Mouse (Mus musculus): ENCODE results near the gene Slc22a7.
A peak's percentile ranks its signal among the peaks of the same experiment; 100 is the strongest.

The Slc22a7 gene

GRCm38 (mm10) chr17:46438298-46438873 lies at the start of gene Slc22a7:
Gene Slc22a7, minus strand, starts transcription at chr17:46438457.
- DNase-seq: no peak

- no peak for DNase-seq
Measured at GRCm38 (mm10) chr17:46487431-46487830, 49.2 kb upstream of the Slc22a7 start, which contains the start of gene Ttbk1. Gene Ttbk1, minus strand, starts transcription at chr17:46487675.

- DNase-seq: no peak
Measured at GRCm38 (mm10) chr17:46486995-46487394, 48.7 kb upstream of the Slc22a7 start.

GRCm38 (mm10) chr17:46484461-46484875 lies 46.2 kb upstream of the Slc22a7 start:
- no peak for DNase-seq

- DNase-seq: no peak
Measured at GRCm38 (mm10) chr17:46484021-46484431, 45.8 kb upstream of the Slc22a7 start.

GRCm38 (mm10) chr17:46483561-46484001 lies 45.3 kb upstream of the Slc22a7 start:
- no peak for DNase-seq

GRCm38 (mm10) chr17:46477286-46477685 lies 39.0 kb upstream of the Slc22a7 start:
- DNase-seq: no peak

- DNase-seq: peak; percentile 46 to 67
Measured at GRCm38 (mm10) chr17:46476601-46477000, 38.3 kb upstream of the Slc22a7 start.

GRCm38 (mm10) chr17:46467830-46468229 lies 29.6 kb upstream of the Slc22a7 start:
- DNase-seq: no peak

- no peak for DNase-seq
Measured at GRCm38 (mm10) chr17:46462226-46462625, 24.0 kb upstream of the Slc22a7 start.

- DNase-seq: no peak
Measured at GRCm38 (mm10) chr17:46461347-46461746, 23.1 kb upstream of the Slc22a7 start.

GRCm38 (mm10) chr17:46460673-46461072 lies 22.4 kb upstream of the Slc22a7 start:
- DNase-seq: peak; percentile 29 to 59

GRCm38 (mm10) chr17:46458439-46458838 lies 20.2 kb upstream of the Slc22a7 start:
- no peak for DNase-seq

- DNase-seq: peak; percentile 48 to 52
Measured at GRCm38 (mm10) chr17:46457791-46458190, 19.5 kb upstream of the Slc22a7 start.

- peak; percentile 21 to 37 for DNase-seq
Measured at GRCm38 (mm10) chr17:46455110-46455691, 16.9 kb upstream of the Slc22a7 start.

GRCm38 (mm10) chr17:46454539-46454938 lies 16.3 kb upstream of the Slc22a7 start:
- no peak for DNase-seq

- DNase-seq: no peak
Measured at GRCm38 (mm10) chr17:46453970-46454411, 15.7 kb upstream of the Slc22a7 start.

- DNase-seq: no peak
Measured at GRCm38 (mm10) chr17:46453302-46453948, 15.2 kb upstream of the Slc22a7 start.

- no peak for DNase-seq
Measured at GRCm38 (mm10) chr17:46452683-46453082, 14.4 kb upstream of the Slc22a7 start.

GRCm38 (mm10) chr17:46446264-46446663 lies 8.0 kb upstream of the Slc22a7 start:
- DNase-seq: no peak

GRCm38 (mm10) chr17:46444839-46445579 lies 6.8 kb upstream of the Slc22a7 start:
- DNase-seq: no peak

- no peak for DNase-seq
Measured at GRCm38 (mm10) chr17:46439176-46439575, 919 bp upstream of the Slc22a7 start.

- DNase-seq: peak; percentile 26 to 38
Measured at GRCm38 (mm10) chr17:46436672-46437366, 1.4 kb downstream of the Slc22a7 start.
